Mouse (Mus musculus) stomach, postnatal 0 days (tissue): ENCODE data around the gene Sox6.

ENCODE experiments used
- CTCF ChIP-seq: IDR thresholded peaks from 2 replicates; pipeline ENCODE4 v1.5.1; 2016; ENCODE audit warnings: antibody characterized with exemption, low read depth, mild to moderate bottlenecking, moderate library complexity
- EP300 ChIP-seq: optimal IDR thresholded peaks from 2 replicates; pipeline ENCODE3; 2016; ENCODE audit warnings: antibody characterized with exemption

GRCm38 (mm10) chr7:115472850-115473249 is 565.7 kb downstream of the Sox6 start:
- TF ChIP-seq CTCF: no peak
- no peak for TF ChIP-seq EP300
